Mouse (Mus musculus) ES-E14 (cell line): ENCODE data around the gene Mchr1.

Experiments used
- CHD2 ChIP-seq: IDR thresholded peaks from 2 replicates; pipeline ENCODE4 v1.6.1; 2014; ENCODE audit warnings: mild to moderate bottlenecking, low read depth, low read length, inconsistent platforms
- MAFK ChIP-seq: IDR thresholded peaks from 2 replicates; pipeline ENCODE4 v1.6.1; 2014; ENCODE audit warnings: mild to moderate bottlenecking, low read depth, low read length, inconsistent platforms; ENCODE audit not compliant: insufficient read depth
- ZC3H11A ChIP-seq: IDR thresholded peaks from 2 replicates; pipeline ENCODE4 v1.6.1; 2012; ENCODE audit warnings: low read depth, mild to moderate bottlenecking, inconsistent platforms, low read length, borderline replicate concordance
- ZNF384 ChIP-seq: IDR thresholded peaks from 2 replicates; pipeline ENCODE4 v1.6.1; 2012; ENCODE audit warnings: low read depth, low read length, inconsistent platforms

- TF ChIP-seq ZNF384 (no peak), CHD2 (no peak), MAFK (no peak), ZC3H11A (no peak)
Measured at GRCm38 (mm10) chr15:81225732-81226131, 9.6 kb upstream of the Mchr1 start.
